Mouse (Mus musculus): ENCODE results near the gene Ptprh.

Ptprh gene

DNA sequence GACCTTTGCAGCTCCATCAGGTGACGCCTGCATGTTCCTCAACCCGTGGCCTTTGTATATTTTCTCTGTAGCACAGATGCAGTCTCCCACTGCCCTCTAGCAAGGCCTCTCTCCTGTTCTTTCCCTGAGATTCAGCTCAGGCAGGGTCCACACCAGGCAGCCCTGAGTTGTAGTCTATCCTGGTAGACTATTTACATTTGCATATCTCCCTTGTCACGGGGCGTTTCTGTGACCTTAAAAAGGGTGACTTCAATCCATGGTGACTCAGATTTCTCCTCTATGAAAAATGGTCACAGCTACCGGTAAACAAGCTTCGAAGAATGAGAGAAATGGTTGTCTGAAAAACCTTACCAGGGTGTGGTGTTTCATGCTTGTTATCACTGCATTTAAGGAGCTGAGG, at the start of gene Ptprh:
Gene Ptprh (minus strand): TSS at position 169 of the 400 bp plus-strand sequence.
- DNase-seq (ENCODE audit: low spot score), result no peak

DNA sequence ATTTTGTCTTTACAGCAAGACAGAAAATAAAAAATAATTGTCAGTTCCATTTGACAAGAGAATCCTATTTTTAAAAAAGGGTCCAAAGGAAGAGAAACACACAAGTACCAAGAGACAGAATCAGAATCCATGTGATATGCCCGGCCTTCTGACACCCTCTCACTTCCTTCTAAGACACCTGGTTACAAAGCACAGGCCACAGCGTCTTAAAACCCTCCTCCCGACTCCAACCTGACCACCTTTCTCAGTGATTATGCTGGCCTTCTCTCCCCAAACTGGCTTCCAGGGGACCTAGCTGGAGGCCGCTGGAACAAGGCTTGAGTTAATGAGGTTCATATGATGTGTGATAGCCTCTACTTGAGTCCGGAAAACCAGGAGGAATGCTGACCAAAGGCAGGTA, 49.5 kb upstream of the Ptprh start:
- no peak for DNase-seq (ENCODE audit: low spot score)

DNA sequence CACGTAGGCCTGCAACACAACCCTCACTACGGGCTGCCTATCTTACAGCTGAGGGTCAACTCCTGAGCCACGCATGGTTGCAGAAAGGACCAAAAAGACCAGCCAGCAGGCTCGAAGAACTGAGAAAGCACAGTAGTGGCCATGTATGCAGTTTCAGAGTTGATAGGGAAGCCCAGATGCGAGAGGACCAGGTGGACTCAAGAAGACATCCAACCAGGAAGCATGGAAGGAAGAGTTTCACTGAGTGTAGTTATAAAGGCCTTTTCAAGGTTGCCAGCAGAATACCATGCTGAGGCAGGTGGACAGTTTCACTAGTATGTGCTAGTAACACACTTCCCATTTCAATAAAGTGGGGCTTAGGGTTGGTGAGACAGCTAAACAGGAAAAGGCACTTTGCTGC, 48.9 kb upstream of the Ptprh start:
- no peak for DNase-seq (ENCODE audit: low spot score)

DNA sequence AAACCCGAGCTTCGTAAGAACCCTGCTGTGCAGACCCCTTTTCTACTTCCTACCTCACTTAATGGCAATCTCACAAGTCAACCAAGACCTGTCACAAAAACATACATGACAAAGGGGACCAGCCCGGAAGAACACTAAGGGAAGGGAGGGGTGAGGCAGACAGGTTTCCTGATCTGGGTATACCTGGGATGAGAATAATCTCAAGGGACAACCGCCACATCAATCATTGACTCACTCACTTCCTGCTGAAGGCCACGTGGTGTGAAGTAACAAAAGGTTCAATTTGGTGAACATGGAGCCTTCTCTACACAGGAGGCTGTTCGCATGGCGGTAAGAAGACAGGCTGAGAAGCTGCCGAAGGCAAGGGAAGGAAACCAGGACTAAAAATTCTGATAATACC, 47.7 kb upstream of the Ptprh start:
- DNase-seq (ENCODE audit: low spot score), result no peak

DNA sequence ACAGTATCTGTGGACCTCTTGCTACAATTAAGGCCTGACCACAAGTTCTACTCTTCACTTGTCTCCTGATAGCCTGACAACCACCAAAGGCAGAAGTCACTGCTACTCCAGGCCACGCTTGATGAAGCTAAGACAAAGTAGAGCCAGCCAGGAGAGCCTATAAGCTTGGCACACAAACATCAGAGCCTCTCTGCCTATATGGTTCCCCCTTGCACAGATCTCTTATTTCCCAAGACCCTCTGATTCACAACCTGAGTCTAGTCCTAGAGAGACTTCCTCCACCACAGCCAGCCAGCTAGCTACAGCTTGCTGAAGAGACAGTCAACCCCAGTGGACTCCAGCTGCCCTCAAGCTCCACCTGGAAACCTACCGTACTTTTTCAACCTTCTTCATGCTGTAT, 44.2 kb upstream of the Ptprh start:
- DNase-seq (ENCODE audit: low spot score), result no peak

DNA sequence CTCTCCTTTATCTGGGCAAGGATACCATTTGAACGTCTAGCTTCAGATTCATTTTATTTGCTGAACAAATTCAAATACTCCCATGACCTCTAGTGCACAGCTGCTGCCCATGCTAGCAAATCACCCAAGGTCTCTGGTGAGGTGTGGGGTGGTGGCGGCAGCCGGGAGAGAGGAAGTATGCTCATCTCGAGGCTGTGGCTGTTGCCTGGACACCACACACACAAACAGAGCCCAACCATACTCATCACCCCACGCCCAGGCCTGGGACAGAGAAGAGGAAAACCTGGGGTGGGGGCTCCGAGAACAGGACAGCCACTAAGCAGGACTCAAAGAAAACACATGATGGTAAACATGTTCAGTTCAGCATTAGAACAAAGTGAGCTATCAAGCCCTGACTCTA, 43.5 kb upstream of the Ptprh start:
- no peak for DNase-seq (ENCODE audit: low spot score)

DNA sequence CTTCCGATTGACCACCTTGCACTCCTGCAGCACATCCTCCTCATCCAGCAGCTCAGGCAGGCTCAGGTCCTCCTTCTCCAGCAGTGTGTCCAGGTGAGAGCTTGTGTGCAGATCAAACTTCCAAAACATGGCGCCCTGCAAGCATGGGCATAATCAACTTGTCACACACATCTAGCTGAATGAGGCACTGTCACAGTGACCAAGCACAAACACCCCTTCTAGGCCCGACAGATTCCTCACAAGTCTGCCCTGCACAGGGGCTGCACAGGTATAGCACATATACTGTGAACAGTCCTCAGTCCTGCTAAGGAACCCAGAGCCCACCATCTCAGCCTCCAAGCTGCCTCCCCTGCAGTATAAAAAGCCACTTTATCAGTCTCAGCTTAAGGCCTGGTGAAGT, 43.0 kb upstream of the Ptprh start:
- DNase-seq (ENCODE audit: low spot score), result no peak

DNA sequence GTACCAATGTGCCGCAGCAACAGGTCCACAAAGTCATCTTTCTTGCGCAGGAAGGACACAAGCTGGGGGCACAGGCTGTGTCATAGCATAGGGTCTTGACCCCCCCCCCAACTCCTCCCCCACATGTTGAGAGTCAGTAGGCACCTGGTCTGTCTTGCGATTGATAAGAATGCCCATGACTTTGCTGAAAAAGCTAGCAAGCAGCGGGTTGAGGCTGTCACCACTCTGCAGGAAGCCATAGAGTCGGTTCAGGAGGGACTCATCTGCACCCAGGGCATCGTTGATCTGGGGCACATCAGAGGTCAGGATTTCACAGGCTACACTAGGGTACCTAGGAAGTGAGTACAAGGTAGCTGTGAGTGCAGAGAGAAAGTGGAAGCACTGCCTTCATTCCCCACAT, 39.4 kb upstream of the Ptprh start:
- no peak for DNase-seq (ENCODE audit: low spot score)

DNA sequence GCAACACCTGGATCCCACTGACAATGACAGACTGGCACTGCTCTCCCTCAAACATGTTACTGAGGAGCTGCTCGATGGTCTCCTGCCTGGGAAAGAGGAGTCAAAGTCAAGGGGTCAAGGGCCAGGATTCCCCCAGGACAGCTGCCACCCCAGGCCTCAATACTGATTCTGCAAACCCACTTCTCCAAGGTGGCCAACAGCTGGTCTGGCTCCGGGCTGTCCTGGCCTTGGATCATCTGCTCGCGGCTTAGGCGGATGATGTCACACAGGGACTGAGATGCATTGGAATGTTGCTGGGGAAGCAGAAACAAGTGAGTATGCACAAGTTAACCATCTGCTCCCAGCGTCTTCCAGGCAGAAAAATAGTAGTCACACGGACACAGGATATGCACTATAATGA, 38.1 kb upstream of the Ptprh start:
- DNase-seq (ENCODE audit: low spot score), result no peak

DNA sequence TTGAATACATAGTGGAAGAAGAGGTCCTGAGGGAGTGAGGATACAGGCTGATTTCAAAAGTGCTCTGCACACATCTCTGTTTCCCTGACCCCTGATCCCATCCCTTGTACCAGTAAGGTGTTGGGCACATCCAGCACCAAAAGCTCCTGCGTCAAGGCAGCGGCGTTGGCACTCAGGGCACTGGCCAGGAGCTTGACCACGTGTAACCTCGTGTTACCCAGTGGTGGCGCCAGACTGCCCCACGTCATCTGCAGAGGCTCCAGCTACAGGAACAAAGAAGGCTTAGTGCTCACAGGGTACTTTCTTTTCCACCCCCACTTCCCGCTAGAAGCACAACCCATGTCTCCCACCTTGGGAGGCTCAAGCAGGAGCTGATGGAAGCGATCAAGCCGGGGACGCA, 37.3 kb upstream of the Ptprh start:
- DNase-seq (ENCODE audit: low spot score), result peak; percentile 38

DNA sequence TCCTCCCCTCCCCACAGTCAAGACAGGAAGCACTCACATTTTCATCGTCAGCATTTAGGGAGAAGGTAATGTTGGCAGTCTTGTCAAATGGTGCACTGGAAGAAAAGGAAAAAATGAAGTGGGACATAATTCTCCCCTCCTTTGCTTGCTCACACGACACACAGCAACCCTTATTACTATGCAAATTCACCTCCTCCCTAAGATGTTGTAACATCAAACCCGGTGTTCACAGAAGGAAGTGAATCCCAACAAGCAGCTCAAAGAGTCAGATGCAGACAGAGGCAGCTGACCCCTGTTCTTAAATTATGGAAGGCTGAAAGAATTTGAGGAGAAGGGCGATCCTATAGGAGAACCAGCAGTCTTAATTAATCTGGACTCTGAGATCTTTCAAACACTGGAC, 32.3 kb upstream of the Ptprh start:
- DNase-seq (ENCODE audit: low spot score), result no peak

DNA sequence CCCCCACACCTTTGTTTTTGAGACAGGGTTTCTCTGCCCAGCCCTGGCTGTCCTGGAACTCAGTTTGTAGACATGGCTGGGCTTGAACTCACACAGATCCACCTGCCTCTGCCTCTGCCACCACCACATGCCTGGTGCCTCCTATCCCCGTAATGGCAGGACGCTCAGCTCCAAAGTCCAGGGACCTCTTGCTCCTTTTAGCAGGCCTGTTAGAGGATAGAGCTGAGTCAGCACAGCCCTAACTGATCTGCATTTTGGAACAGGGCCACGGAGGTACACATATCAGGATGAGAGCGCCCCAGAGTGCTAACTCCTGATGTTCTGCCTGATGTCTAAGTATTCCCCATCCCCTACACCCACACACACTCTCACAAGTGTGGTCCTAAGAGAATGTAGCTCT, 27.2 kb upstream of the Ptprh start, which contains the start of gene Tmem86b:
Gene Tmem86b (minus strand): TSS at position 392 of the 400 bp plus-strand sequence.
- no peak for DNase-seq (ENCODE audit: low spot score)

DNA sequence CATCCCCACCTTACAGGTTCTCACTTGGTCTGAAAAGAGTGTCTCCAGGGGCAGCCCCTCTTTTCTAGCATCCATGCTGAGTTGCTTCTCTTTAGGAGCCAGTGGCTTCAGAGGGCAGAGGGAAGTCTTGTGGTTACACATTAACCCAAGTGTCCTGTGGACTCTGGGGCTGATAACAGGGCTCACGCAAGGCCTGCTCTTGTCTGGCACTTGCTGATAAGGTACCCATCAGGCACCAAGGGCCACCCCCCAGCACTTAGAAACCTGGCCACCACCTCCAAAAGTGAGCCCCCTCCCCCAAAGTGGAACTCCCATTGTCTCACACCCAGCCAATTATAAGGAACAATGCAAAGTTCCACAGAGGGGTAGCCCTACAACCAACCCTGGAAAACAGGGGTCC, 26.4 kb upstream of the Ptprh start:
- DNase-seq (ENCODE audit: low spot score), result no peak

DNA sequence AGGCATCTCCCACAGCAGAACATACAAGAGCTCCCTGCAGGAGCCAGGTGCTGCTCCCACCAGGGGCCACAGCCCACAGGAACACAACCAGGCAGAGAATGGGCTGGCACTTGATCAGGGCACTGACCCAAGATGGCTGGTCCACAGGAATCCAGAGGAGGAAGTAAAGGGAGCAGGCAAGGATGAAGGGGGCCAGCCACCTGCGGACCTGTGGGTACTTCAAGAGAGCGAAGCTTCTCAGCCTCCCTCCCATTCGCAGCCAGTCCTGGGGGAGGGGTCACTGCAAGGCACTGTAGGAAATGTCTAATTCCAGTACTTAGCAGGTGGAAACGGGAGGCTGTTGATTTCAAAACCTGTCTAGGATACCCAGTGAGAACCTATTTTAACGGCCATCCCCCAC, 25.7 kb upstream of the Ptprh start:
- DNase-seq (ENCODE audit: low spot score), result no peak

DNA sequence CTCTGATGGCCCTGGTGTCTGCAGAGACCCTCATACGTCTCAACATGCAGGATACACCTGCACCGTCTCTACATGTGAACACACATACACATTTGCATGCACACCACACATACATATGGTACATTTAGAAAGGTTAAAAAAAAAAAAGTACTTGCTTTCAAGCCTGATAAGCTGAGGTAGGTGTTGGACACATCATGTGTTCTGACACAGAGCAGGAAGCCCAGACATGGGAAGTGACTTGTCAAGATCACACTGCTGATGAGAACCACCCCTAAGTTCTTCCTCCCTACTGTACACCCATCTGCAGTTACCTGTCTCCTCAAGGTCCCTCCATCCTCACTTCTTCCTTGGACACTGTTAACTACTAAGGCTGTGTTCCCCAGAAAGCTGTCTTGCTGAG, 22.1 kb upstream of the Ptprh start:
- DNase-seq (ENCODE audit: low spot score), result no peak

DNA sequence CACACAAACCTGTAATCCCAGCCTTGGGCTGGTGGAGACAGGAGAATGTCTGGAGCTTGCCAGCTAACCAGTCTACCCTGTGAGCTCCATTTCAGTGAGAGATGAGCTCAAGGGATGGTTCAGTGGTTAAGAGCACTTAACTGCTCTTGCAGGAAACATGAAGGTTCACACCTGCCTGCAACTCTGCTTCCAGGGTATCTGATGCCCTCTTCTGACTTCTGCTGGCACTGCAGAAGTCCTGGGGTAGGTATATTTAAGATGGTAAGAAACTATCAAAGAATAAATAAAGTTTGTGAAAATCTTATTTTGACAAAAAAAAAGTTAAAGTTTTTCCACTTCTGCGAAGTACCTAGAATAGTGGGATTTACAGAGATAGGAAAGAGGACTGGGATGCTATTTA, 20.5 kb upstream of the Ptprh start:
- no peak for DNase-seq (ENCODE audit: low spot score)

DNA sequence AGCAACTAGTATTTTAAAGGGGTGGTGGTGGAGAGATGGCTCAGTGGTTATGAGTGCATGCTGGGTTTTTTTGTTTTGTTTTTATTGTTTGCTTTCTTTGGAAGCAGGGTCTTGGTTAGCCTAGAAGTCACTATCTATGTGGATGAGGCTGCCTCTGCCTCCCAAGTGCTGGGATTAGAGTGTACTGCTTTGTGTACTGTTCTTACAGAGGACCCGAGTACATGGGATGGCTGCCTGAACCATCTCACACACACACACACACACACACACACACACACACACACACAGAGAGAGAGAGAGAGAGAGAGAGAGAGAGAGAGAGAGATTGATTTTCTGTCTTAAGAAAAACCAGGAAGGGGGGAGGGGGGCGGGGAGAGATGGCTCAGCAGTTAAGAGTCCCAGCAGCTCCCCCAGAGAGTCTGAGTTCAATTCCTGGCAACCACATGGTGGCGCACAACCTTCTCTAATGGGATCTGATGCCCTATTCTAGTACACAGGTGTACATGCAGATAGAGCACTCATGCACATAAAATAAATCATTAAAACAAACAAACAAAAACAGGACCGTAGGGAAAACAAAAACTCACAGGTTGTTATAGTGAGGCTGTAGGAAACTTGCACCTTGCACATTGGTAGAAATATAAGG, 19.8 kb upstream of the Ptprh start:
- no peak for DNase-seq (ENCODE audit: low spot score)

DNA sequence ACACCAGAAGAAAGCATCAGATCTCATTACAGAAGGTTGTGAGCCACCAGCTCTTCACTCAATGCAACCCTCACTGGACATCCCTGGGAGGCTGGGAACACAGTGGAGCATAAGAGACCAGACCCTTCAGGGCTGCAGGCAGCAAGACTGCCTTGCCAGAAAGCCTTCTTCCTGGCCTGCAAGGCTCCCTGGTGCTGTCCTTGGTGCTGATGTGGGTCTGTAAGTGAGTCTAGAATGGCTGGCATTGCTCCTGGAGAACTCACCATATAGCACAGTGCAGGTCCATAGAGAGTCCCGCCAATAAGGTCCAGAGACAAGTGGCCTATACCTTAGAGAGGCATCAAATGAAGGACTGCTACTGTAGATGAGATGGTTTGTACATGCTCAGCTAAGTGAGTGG, 16.1 kb upstream of the Ptprh start:
- no peak for DNase-seq (ENCODE audit: low spot score)

DNA sequence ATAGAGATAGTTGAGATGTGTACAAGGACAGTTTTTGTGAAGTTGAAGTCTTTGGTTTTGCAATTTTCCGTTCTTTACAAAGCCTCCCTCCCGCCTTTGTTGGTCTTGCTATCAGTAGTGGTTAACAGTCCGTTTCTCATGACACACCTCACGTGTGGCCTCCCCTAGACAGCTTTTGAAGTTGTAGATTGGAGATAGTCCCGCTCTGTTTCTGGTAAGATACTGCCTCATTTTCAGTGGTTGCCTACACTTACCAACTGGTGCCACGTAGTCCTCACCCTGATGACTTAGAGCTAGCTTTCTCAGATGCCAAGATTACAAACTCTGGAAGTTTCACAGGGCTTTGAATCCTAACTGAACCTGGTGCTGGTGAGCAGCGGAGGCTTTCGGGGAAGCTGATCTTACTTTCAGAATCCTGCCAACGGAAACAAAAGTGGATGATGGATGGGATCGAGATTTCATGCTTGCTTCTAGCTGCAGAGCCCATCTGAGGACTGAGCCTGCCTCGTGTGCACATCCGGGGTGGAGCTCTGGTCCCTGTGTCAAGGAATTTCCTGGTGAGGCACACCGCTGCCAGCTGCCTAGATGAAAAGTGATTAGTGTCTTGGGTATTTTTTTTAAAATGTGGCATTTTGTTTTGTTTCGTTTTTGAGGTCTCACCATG, 10.0 kb upstream of the Ptprh start:
- no peak for DNase-seq (ENCODE audit: low spot score)

DNA sequence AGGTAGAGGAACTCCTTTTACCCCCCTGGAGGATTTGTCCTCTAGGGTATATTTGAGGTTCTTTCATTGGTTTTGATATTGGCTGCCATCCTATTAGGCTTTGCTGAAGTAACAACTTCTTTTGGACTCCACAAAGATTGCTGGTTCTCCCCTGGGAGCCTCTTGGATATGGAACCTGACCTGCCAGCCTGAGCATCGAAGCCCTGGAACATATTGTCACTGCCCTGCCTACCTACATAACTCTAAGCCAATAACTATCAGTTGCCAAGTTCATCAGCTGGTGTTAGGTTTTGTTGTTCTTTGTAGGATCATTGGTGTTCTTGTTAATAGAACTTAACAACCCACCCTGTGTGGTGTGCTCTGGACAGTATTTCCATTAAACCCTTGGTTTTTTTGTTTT, 9.1 kb upstream of the Ptprh start:
- no peak for DNase-seq (ENCODE audit: low spot score)

DNA sequence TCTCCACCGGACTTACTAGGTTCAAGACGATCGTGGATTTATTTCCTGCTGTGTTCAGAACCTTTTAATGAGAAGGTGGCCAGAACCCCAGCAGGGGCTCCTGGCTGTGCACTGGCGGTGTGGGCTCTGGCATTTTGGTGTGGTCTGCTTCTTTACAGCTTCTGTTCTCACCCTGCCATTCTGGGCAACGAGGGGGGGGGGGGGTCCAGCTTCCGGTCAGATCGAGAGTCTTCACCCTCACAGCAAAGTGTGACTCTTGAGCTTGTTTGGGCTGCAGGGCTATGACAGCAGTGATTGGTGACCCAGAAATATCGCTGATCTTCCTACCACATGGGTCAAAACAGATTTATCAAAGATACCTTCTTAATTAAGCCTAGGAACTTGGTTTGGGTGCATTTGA, 8.5 kb upstream of the Ptprh start:
- DNase-seq (ENCODE audit: low spot score), result no peak

DNA sequence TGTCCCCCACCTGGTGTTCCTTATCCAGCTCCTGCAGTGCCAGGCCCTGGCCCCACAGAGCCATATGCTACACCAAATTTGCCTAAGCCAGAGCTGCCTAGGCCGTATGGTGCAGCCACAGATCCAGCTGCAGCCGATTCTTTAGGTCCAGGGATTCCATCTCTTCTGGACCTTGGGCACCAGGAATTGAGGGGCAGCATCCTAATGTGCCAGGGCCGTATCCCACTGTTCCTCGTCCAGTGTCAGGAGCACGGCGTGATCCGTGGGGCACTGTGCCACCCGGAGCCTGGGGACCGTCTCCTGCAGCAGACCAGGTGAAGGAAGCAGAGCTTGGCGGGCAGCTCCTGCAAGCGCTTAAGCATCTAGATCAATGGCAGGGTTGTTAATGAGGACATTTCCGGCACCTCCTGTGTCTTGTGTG, 8.1 kb upstream of the Ptprh start:
- DNase-seq (ENCODE audit: low spot score), result no peak

DNA sequence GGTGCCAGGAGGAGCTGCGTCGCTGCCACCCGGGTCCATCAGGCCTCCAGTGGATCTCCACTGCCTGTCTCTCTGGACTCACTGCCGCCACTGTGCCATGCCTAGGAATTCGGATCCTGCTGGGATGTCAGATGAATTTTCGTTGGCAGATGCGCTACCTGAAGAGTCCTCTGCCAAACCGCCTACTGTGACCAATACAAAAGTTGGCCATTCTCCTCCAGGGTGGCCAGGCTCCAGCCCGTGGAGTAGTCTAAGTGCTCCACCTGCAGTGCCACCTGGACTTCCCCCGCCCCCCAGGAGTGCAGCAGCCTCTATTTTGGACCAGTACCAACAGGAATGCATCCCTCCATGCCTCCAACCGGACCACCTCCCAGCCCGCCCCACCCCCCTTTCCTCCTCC, 7.7 kb upstream of the Ptprh start:
- no peak for DNase-seq (ENCODE audit: low spot score)

DNA sequence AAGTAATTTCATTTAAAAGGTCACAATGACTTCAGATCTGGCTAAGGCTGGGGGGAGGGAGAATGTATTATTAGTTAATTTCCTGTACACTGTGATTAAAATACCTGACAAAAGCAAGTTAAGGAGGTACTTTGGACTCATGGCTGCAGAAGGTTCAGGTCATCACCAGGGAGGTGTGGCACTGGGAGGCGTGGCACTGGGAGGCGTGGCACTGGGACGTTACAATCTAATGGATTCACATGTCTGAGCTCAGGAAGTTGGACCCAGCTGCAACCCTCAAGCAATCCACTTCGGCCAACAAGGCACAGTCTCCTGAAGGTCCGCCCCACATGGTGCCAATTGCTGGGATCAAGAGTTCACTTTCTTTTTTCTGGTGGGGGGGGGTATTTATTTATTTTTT, 4.2 kb upstream of the Ptprh start:
- DNase-seq (ENCODE audit: low spot score), result no peak

Measured in left cerebral cortex, adult 11 months (tissue).